ENCODE assay signal across 17 mouse cellular contexts in genomic region chr4:34842826-34843225, GRCm38 (mm10). TPM values are rescaled to one million over a fixed set of nuclear protein-coding genes. Genes with fewer than 3 reads are reported as not detected.
DNase-seq lines count a peak whose midpoint lies in the region; ATAC-seq lines count a peak whose summit lies in the region.
"Had no signal": no experiment of that assay in that cellular context is flagged by ENCODE, and none has a peak within 500 bp of the region (broad histone marks: within the 10 kb centered on the region; RNA-seq: fewer than 3 reads in every experiment).

No protein-coding gene starts in this region.

- 88% methylated on average over 3 of the region's 3 CpGs for WGBS in hindbrain, embryonic 14.5 days
- WGBS in hindbrain, embryonic 12.5 days = 87% methylated on average over 3 of the region's 3 CpGs
- 92% methylated on average over 3 of the region's 3 CpGs for WGBS in forebrain, embryonic 13.5 days
- 92% methylated on average over 3 of the region's 3 CpGs for WGBS in midbrain, embryonic 14.5 days

- no peaks in the 10 kb centered on the region for H3K27me3 ChIP-seq in hindbrain, embryonic 14.5 days (ENCODE audit: control insufficient read depth, insufficient read depth, low read length)
- no peaks in the 10 kb centered on the region for H3K27me3 ChIP-seq in hindbrain, embryonic 12.5 days
- no peaks in the 10 kb centered on the region for H3K27me3 ChIP-seq in forebrain, embryonic 13.5 days
- no peaks in the 10 kb centered on the region for H3K27me3 ChIP-seq in midbrain, embryonic 14.5 days (ENCODE audit: control insufficient read depth, insufficient read depth, low read length)

- H3K4me1 ChIP-seq in hindbrain, embryonic 14.5 days (replicated peaks; ENCODE audit: control insufficient read depth, insufficient read depth, low read length) = no peaks in the 10 kb centered on the region; the same call in 1 of the 2 replicates
- peaks cover 6% of the 10 kb centered on the region; the same call in 1 of the 2 replicates for H3K4me1 ChIP-seq in hindbrain, embryonic 12.5 days
- peaks cover 11% of the 10 kb centered on the region; the same call in 1 of the 2 replicates for H3K4me1 ChIP-seq in forebrain, embryonic 13.5 days
- peaks cover 3% of the 10 kb centered on the region; the same call in 1 of the 2 replicates for H3K4me1 ChIP-seq in midbrain, embryonic 14.5 days (ENCODE audit: control insufficient read depth, insufficient read depth, low read length)

- no peak overlapping the region for H3K9ac ChIP-seq in hindbrain, embryonic 14.5 days
- H3K9ac ChIP-seq in hindbrain, embryonic 12.5 days = no peak overlapping the region
- no peak overlapping the region for H3K9ac ChIP-seq in forebrain, embryonic 13.5 days
- H3K9ac ChIP-seq in midbrain, embryonic 14.5 days (replicated peaks; ENCODE audit: low read length) = no peak overlapping the region

- no peak overlapping the region for H3K27ac ChIP-seq in hindbrain, embryonic 14.5 days
- H3K27ac ChIP-seq in hindbrain, embryonic 12.5 days = no peak overlapping the region
- no peak overlapping the region for H3K27ac ChIP-seq in forebrain, embryonic 13.5 days
- no peak overlapping the region for H3K27ac ChIP-seq in midbrain, embryonic 14.5 days (replicated peaks; ENCODE audit: low read depth, low read length)
- H3K27ac ChIP-seq: heart, adult 2 months had no signal

- peaks cover 15% of the 10 kb centered on the region for H3K36me3 ChIP-seq in hindbrain, embryonic 14.5 days (replicated peaks; ENCODE audit: control insufficient read depth, insufficient read depth)
- H3K36me3 ChIP-seq in hindbrain, embryonic 12.5 days = peaks cover 13% of the 10 kb centered on the region
- peaks cover 14% of the 10 kb centered on the region for H3K36me3 ChIP-seq in forebrain, embryonic 13.5 days (ENCODE audit: poor library complexity, severe bottlenecking)
- peaks cover 15% of the 10 kb centered on the region; the same call in 1 of the 2 replicates for H3K36me3 ChIP-seq in midbrain, embryonic 14.5 days (ENCODE audit: control insufficient read depth, insufficient read depth, low read length)

- peak; percentile 48; the same call in 1 of the 2 replicates for ATAC-seq in hindbrain, embryonic 14.5 days (ENCODE audit: low FRiP score)
- ATAC-seq in hindbrain, embryonic 12.5 days (ENCODE audit: low FRiP score) = no peak
- peak; percentile 25 for ATAC-seq in CD4-positive, CD25-positive, alpha-beta regulatory T cell, adult 4 months
- peak; percentile 65; the same call in 1 of the 2 replicates for ATAC-seq in forebrain, embryonic 13.5 days
- peak; percentile 55; the same call in 1 of the 2 replicates for ATAC-seq in midbrain, embryonic 14.5 days (ENCODE audit: low FRiP score, low TSS enrichment)

- no peak overlapping the region for H3K4me3 ChIP-seq in hindbrain, embryonic 14.5 days (replicated peaks; ENCODE audit: low read length)
- no peak overlapping the region for H3K4me3 ChIP-seq in hindbrain, embryonic 12.5 days
- no peak overlapping the region for H3K4me3 ChIP-seq in forebrain, embryonic 13.5 days
- H3K4me3 ChIP-seq in midbrain, embryonic 14.5 days (replicated peaks; ENCODE audit: low read depth, low read length) = no peak overlapping the region
- H3K4me3 ChIP-seq: heart, adult 2 months had no signal

- H3K4me2 ChIP-seq in hindbrain, embryonic 14.5 days (replicated peaks) = no peak overlapping the region
- H3K4me2 ChIP-seq in hindbrain, embryonic 12.5 days (replicated peaks) = no peak overlapping the region
- H3K4me2 ChIP-seq in forebrain, embryonic 13.5 days = no peak overlapping the region
- no peak overlapping the region for H3K4me2 ChIP-seq in midbrain, embryonic 14.5 days (ENCODE audit: low read length)

- DNase-seq in hindbrain, embryonic 14.5 days (ENCODE audit: low spot score) = no peak
- no peak for DNase-seq in midbrain, embryonic 14.5 days
- no peak for DNase-seq in ovary, postnatal 14 days (ENCODE audit: low spot score)
- no peak for DNase-seq in cerebellum, postnatal 14 days
- DNase-seq: adrenal gland, postnatal 36 days; cerebellum, adult 2 months; heart, adult 2 months; lung, adult 2 months; thymus, postnatal 14 days had no signal

- no peaks in the 10 kb centered on the region for H3K9me3 ChIP-seq in hindbrain, embryonic 14.5 days (ENCODE audit: control insufficient read depth, low read length)
- no peaks in the 10 kb centered on the region for H3K9me3 ChIP-seq in hindbrain, embryonic 12.5 days (replicated peaks)
- H3K9me3 ChIP-seq in forebrain, embryonic 13.5 days (replicated peaks) = no peaks in the 10 kb centered on the region
- H3K9me3 ChIP-seq in midbrain, embryonic 14.5 days (ENCODE audit: control insufficient read depth, low read length) = no peaks in the 10 kb centered on the region
- H3K9me3 ChIP-seq: G1E had no signal

RNA-seq across cellular contexts. Expression of gene Zfp292, which starts 39.9 kb away (rescaled TPM):
- 34.8 and 36.5 TPM in 2 replicates for polyA plus RNA-seq in hindbrain, embryonic 14.5 days (2014; fragmentation: Nextera tagmentation; extraction: Ambion mirVana)
- 39.2 and 43.0 TPM in 2 replicates for polyA plus RNA-seq in hindbrain, embryonic 12.5 days (2016; fragmentation: Nextera tagmentation; extraction: Ambion mirVana)
- 10 to 100 TPM; 22.0 to 28.5 TPM for polyA plus RNA-seq in CD4-positive, CD25-positive, alpha-beta regulatory T cell, adult 4 months (2017; shearing (Covaris generic))
- polyA plus RNA-seq in forebrain, embryonic 13.5 days (2015; fragmentation: Nextera tagmentation; extraction: Ambion mirVana) = 34.8 and 37.9 TPM in 2 replicates
- 39.6 and 52.8 TPM in 2 replicates for polyA plus RNA-seq in midbrain, embryonic 14.5 days (2014; fragmentation: Nextera tagmentation; extraction: Ambion mirVana)

RNA-seq across cellular contexts. Expression of gene Cga, which starts 50.8 kb away (rescaled TPM):
- not detected in 2 replicates for polyA plus RNA-seq in hindbrain, embryonic 14.5 days (2014; fragmentation: Nextera tagmentation; extraction: Ambion mirVana)
- polyA plus RNA-seq in hindbrain, embryonic 12.5 days (2016; fragmentation: Nextera tagmentation; extraction: Ambion mirVana) = 0.56 and 1.1 TPM in 2 replicates
- polyA plus RNA-seq in CD4-positive, CD25-positive, alpha-beta regulatory T cell, adult 4 months (2017; shearing (Covaris generic)) = not detected
- not detected in 2 replicates for polyA plus RNA-seq in forebrain, embryonic 13.5 days (2015; fragmentation: Nextera tagmentation; extraction: Ambion mirVana)
- not detected in 2 replicates for polyA plus RNA-seq in midbrain, embryonic 14.5 days (2014; fragmentation: Nextera tagmentation; extraction: Ambion mirVana)
- polyA plus RNA-seq: cerebellum, adult 2 months; cortical plate, adult 2 months; G1E; heart, adult 2 months; heart, postnatal 0 days; kidney, embryonic 14.5 days; large intestine, adult 2 months; lung, adult 2 months had no signal
